Mouse (Mus musculus): Measurements from ENCODE around the gene Gamt.

DNA sequence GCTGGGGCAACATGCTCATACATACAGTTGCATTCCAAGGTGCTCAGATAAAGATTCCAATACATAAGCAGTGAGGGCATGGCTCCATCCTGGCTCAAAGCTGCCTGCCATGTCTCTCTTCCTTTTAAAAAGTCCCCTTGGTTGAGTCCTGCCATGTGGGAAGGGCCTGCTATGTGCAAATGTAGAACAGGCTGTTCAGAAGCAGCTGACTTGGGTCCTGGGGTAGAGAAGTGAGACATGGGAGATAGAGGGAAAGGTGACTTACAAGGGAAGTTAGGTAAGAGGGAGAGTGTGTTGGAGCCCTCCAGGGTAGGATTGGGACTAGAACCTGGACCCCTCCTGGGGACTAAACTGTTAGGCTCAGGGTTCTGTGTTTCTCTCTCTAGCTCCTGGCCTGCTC is 8.8 kb downstream of the Gamt start:
- TF ChIP-seq CTCF (IDR thresholded peaks at IDR 0.05; ENCODE audit: insufficient read depth, low read length) (no peak), POLR2A (IDR thresholded peaks at IDR 0.05; ENCODE audit: borderline replicate concordance, extremely low read depth, low read depth, low read length) (no peak)
